Mouse (Mus musculus) forebrain, embryonic 11.5 days (tissue): ENCODE measurements around the gene Oprm1. TPM values are rescaled to one million over a fixed set of nuclear protein-coding genes. Genes with fewer than 3 reads are reported as not detected.

Experiments
- ATAC-seq: fragments of 200-750 bp; cut with Nextera tagmentation; replicated peaks from 2 replicates; pipeline ENCODE4 v1.8.0; 2017; ENCODE audit warnings: moderate TSS enrichment; ENCODE audit not compliant: low FRiP score
- DNase-seq: peaks from one replicate; pipeline ENCODE4 v3.0.0-alpha.2; 2017; ENCODE audit warnings: low spot score
- H3K27ac ChIP-seq: fragments of 300-500 bp; sonication (generic); 2 replicates; pipeline ENCODE4 v1.5.1; 2014; ENCODE audit warnings: low read depth, low read length
- H3K27me3 ChIP-seq: fragments of 300-500 bp; sonication (generic); 2 replicates; pipeline ENCODE4 v1.6.1; 2014; ENCODE audit warnings: mild to moderate bottlenecking, low read length, mixed read lengths; ENCODE audit not compliant: control insufficient read depth, insufficient read depth
- H3K36me3 ChIP-seq: fragments of 300-500 bp; sonication (generic); 2 replicates; pipeline ENCODE4 v1.6.1; 2014; ENCODE audit warnings: mild to moderate bottlenecking, low read length, moderate library complexity, mixed read lengths; ENCODE audit not compliant: control insufficient read depth, insufficient read depth
- H3K4me1 ChIP-seq: fragments of 300-500 bp; sonication (generic); replicated peaks from 2 replicates; pipeline ENCODE4 v1.6.1; 2014; ENCODE audit warnings: low read length, mixed read lengths; ENCODE audit not compliant: control insufficient read depth, insufficient read depth
- H3K4me2 ChIP-seq: fragments of 300-500 bp; sonication (generic); 2 replicates; pipeline ENCODE4 v1.6.1; 2014; ENCODE audit warnings: low read depth, mild to moderate bottlenecking, low read length, moderate library complexity, mixed read lengths; ENCODE audit not compliant: severe bottlenecking
- H3K4me3 ChIP-seq: fragments of 300-500 bp; sonication (generic); 2 replicates; pipeline ENCODE4 v1.5.1; 2014; ENCODE audit warnings: low read depth, low read length
- H3K9ac ChIP-seq: fragments of 300-500 bp; sonication (generic); 2 replicates; pipeline ENCODE4 v1.6.1; 2014; ENCODE audit warnings: low read length
- H3K9me3 ChIP-seq: fragments of 300-500 bp; sonication (generic); 2 replicates; pipeline ENCODE4 v1.6.1; 2016; ENCODE audit warnings: low read length, mixed read lengths; ENCODE audit not compliant: control insufficient read depth
- WGBS: fragments of 180-500 bp; shearing (Covaris S2); extraction: QIAGEN DNeasy Blood & Tissue Kit; methylation state at CpG from one replicate; pipeline ENCODE4 v1.1.7; 2014; 5-methylcytosine and 5-hydroxymethylcytosine counted together
- polyA plus RNA-seq: library from polyadenylated mRNA; unstranded; fragments of >200 nt; fragmentation: Nextera tagmentation; extraction: Ambion mirVana; gene quantifications from 2 replicates; pipeline ENCODE4 v1.2.1, GENCODE M21; 2014

Gene Oprm1
- not detected in 2 replicates for polyA plus RNA-seq

- no peak within 1 kb of the TSS for H3K9ac ChIP-seq
- no peaks in the 10 kb centered on the region for H3K4me1 ChIP-seq
- H3K9me3 ChIP-seq = no peaks in the 10 kb centered on the region
- WGBS = 98% methylated on average over 3 of the region's 3 CpGs
- ATAC-seq (no peak), DNase-seq (no peak)
- no peaks in the 10 kb centered on the region for H3K36me3 ChIP-seq
- H3K27ac ChIP-seq = no peak within 1 kb of the TSS
- H3K4me3 ChIP-seq = no peak within 1 kb of the TSS
- no peak within 1 kb of the TSS for H3K4me2 ChIP-seq
- no peaks in the 10 kb centered on the region for H3K27me3 ChIP-seq
Measured at GRCm38 (mm10) chr10:6758206-6758605, at the start of gene Oprm1. Gene Oprm1 (plus strand): TSS chr10:6758506.

GRCm38 (mm10) chr10:6717181-6717948 is 40.9 kb upstream of the Oprm1 start:
- H3K27me3 ChIP-seq = no peaks in the 10 kb centered on the region
- no peaks in the 10 kb centered on the region for H3K4me1 ChIP-seq
- H3K4me2 ChIP-seq = no peak overlapping the region
- 82% methylated on average over 4 of the region's 4 CpGs for WGBS
- no peaks in the 10 kb centered on the region for H3K9me3 ChIP-seq
- H3K9ac ChIP-seq = no peak overlapping the region
- no peak overlapping the region for H3K27ac ChIP-seq
- H3K36me3 ChIP-seq = no peaks in the 10 kb centered on the region
- no peak for ATAC-seq
- no peak overlapping the region for H3K4me3 ChIP-seq
- DNase-seq = no peak

- Histone ChIP-seq H3K27me3 (no peaks in the 10 kb centered on the region), H3K9me3 (no peaks in the 10 kb centered on the region), H3K4me1 (no peaks in the 10 kb centered on the region), H3K4me3 (no peak overlapping the region), H3K9ac (no peak overlapping the region), H3K4me2 (no peak overlapping the region), H3K36me3 (no peaks in the 10 kb centered on the region), H3K27ac (no peak overlapping the region)
- DNase-seq (no peak), ATAC-seq (no peak)
- WGBS = 73% methylated on average over 1 of the region's 1 CpGs
Measured at GRCm38 (mm10) chr10:6723765-6724164, 34.5 kb upstream of the Oprm1 start.

- H3K36me3 ChIP-seq = no peaks in the 10 kb centered on the region
- WGBS = 97% methylated on average over 3 of the region's 3 CpGs
- ATAC-seq (no peak), DNase-seq (no peak)
- H3K9ac ChIP-seq = no peak overlapping the region
- H3K27ac ChIP-seq = no peak overlapping the region
- H3K4me3 ChIP-seq = no peak overlapping the region
- no peaks in the 10 kb centered on the region for H3K27me3 ChIP-seq
- H3K9me3 ChIP-seq = no peaks in the 10 kb centered on the region
- no peak overlapping the region for H3K4me2 ChIP-seq
- no peaks in the 10 kb centered on the region for H3K4me1 ChIP-seq
Measured at GRCm38 (mm10) chr10:6728469-6728868, 29.8 kb upstream of the Oprm1 start.

GRCm38 (mm10) chr10:6753375-6753774 is 4.9 kb upstream of the Oprm1 start:
- no peak for DNase-seq
- H3K36me3 ChIP-seq = no peaks in the 10 kb centered on the region
- H3K9ac ChIP-seq = no peak overlapping the region
- H3K4me1 ChIP-seq = no peaks in the 10 kb centered on the region
- ATAC-seq = no peak
- H3K9me3 ChIP-seq = no peaks in the 10 kb centered on the region
- no peak overlapping the region for H3K27ac ChIP-seq
- H3K4me2 ChIP-seq = no peak overlapping the region
- 95% methylated on average over 5 of the region's 5 CpGs for WGBS
- H3K4me3 ChIP-seq = no peak overlapping the region
- H3K27me3 ChIP-seq = no peaks in the 10 kb centered on the region

GRCm38 (mm10) chr10:6761287-6761811 is 3.0 kb downstream of the Oprm1 start, which contains the start of gene Gm10945:
Gene Gm10945 (minus strand): TSS chr10:6761761.
- ATAC-seq = no peak
- Histone ChIP-seq H3K27ac (no peak within 1 kb of the TSS), H3K9ac (no peak within 1 kb of the TSS), H3K9me3 (no peaks in the 10 kb centered on the region), H3K27me3 (no peaks in the 10 kb centered on the region), H3K36me3 (no peaks in the 10 kb centered on the region), H3K4me2 (no peak within 1 kb of the TSS), H3K4me3 (no peak within 1 kb of the TSS), H3K4me1 (no peaks in the 10 kb centered on the region)
- DNase-seq = no peak
- WGBS = 89% methylated on average over 2 of the region's 2 CpGs

GRCm38 (mm10) chr10:6788517-6789237 is 30.4 kb downstream of the Oprm1 start:
- peak overlapping the region; percentile 26 for H3K4me2 ChIP-seq
- no peaks in the 10 kb centered on the region for H3K4me1 ChIP-seq
- WGBS = 3% methylated on average over 25 of the region's 25 CpGs
- DNase-seq = peak; percentile 84
- peak overlapping the region; percentile 5; the same call in 1 of the 2 replicates for H3K4me3 ChIP-seq
- no peak overlapping the region for H3K27ac ChIP-seq
- no peak overlapping the region for H3K9ac ChIP-seq
- peak; percentile 80 for ATAC-seq
- no peaks in the 10 kb centered on the region for H3K36me3 ChIP-seq
- H3K27me3 ChIP-seq = no peaks in the 10 kb centered on the region
- H3K9me3 ChIP-seq = no peaks in the 10 kb centered on the region

GRCm38 (mm10) chr10:6790226-6790625 is 31.9 kb downstream of the Oprm1 start:
- no peaks in the 10 kb centered on the region for H3K4me1 ChIP-seq
- no peak overlapping the region for H3K4me2 ChIP-seq
- no peak overlapping the region for H3K27ac ChIP-seq
- no peaks in the 10 kb centered on the region for H3K9me3 ChIP-seq
- no peaks in the 10 kb centered on the region for H3K27me3 ChIP-seq
- DNase-seq (no peak), ATAC-seq (no peak)
- H3K4me3 ChIP-seq = no peak overlapping the region
- no peaks in the 10 kb centered on the region for H3K36me3 ChIP-seq
- no peak overlapping the region for H3K9ac ChIP-seq
